Mouse (Mus musculus) gastrocnemius, postnatal 4 days (tissue): Measurements from ENCODE around the gene Btbd19. TPM values are rescaled to one million over a fixed set of nuclear protein-coding genes. Genes with fewer than 3 reads are reported as not detected.

ENCODE experiments used
- DNase-seq, 2 experiments: peaks; one replicate each; pipeline ENCODE4 v3.0.0; 2021 to 2022; ENCODE audit warnings: low spot score in 2 of 2, mixed read lengths in 2 of 2
- microRNA-seq: library from miRNA; unstranded; fragments of <30 nt; microRNA quantifications from one replicate; pipeline ENCODE4 v1.2.0, GENCODE M21; 2021
- total RNA-seq, 2 experiments: library from RNA; stranded (reverse); gene quantifications; 2 replicates each; pipeline ENCODE4 v1.2.3; 2021

Btbd19 gene
- total RNA-seq, 2 experiments from 2014 or later = 6.2 to 8.8 TPM

- DNase-seq = no peak
Measured at GRCm38 (mm10) chr4:117069647-117070046, 55.9 kb downstream of the Btbd19 start.

Small RNAs within 50 kb of the gene (microRNA-seq; reads per million reads assigned to microRNA genes)
- not detected for gene Gm22398

Other genes starting within 250 kb of the Btbd19 start
- under 1 TPM; 0.34 to 0.41 TPM for gene Zswim5, start 248.3 kb downstream of the Btbd19 start, total RNA-seq
- 10 to 100 TPM; 63.3 to 64.2 TPM for gene Urod, start 131.3 kb downstream of the Btbd19 start, total RNA-seq
- gene Hectd3, start 130.4 kb downstream of the Btbd19 start, total RNA-seq = 10 to 100 TPM; 22.8 to 23.2 TPM
- 10 to 100 TPM; 25.1 to 28.3 TPM for gene Eif2b3, start 106.3 kb downstream of the Btbd19 start, total RNA-seq
- 10 to 100 TPM; 10.4 to 12.8 TPM for gene Ptch2, start 29.6 kb downstream of the Btbd19 start, total RNA-seq
- under 1 TPM in 1 of 2 experiments, not detected in 1; 0.47 TPM for gene Tctex1d4, start 1.1 kb upstream of the Btbd19 start, total RNA-seq
- gene Plk3, start 8.2 kb upstream of the Btbd19 start, total RNA-seq = 1 to 10 TPM; 2.3 to 3.6 TPM
- 1,000 to 10,000 TPM; 1,262 to 1,321 TPM for gene Rps8, start 30.5 kb upstream of the Btbd19 start, total RNA-seq
- gene Kif2c, start 56.9 kb upstream of the Btbd19 start, total RNA-seq = 10 to 100 TPM in 1 of 2 experiments, 1 to 10 TPM in 1; 9.6 to 10.9 TPM
- 10 to 100 TPM; 11.5 to 13.8 TPM for gene Tmem53, start 126.2 kb upstream of the Btbd19 start, total RNA-seq
- not detected for gene Armh1, start 126.4 kb upstream of the Btbd19 start, total RNA-seq